In the genomic region with DNA sequence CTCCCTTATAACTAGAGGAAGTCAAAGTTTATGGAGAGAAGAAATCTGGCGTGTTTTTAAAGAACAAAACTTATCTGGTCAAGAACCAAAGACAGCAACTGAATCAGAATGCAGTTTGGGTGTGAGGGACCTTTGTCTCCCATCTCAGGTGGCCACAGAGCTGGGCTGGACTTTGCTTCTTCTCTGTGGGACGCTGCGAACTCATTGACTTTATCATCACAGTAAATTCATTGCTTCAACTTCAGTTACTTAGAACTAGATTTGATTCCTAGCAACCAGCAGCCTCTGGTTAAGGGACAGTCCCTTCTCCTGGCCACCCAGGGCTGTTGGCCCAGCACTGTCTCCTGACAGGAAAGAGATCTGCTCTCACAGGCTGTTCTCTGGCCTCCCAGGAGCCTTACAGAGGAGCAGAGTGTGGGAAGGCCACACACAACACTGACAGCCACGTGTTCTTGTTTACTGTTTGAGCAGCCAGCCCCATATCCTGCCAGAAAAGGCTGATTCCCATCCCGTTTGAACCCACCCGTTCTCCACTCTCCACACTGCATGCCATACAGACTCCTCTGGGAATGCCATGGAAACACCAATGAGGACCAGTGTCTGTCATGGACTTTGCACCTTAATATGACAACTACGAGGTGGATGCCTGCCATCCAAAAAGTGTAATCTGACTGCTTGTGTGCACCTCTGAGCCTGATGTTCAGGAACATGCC, we compare ENCODE assay signal across 13 mouse cellular contexts. TPM values are rescaled to one million over a fixed set of nuclear protein-coding genes. Genes with fewer than 3 reads are reported as not detected.
DNase-seq lines count a peak whose midpoint lies in the region; ATAC-seq and TF ChIP-seq lines count a peak whose summit lies in the region.
"Had no signal": no experiment of that assay in that cellular context is flagged by ENCODE, and none has a peak within 500 bp of the region (broad histone marks: within the 10 kb centered on the region; RNA-seq: fewer than 3 reads in every experiment).

No protein-coding gene starts in this region.

- no peaks in the 10 kb centered on the region for H3K27me3 ChIP-seq in heart, postnatal 0 days (ENCODE audit: control insufficient read depth, insufficient read depth, low read length)
- H3K27me3 ChIP-seq in liver, embryonic 12.5 days (replicated peaks), result no peaks in the 10 kb centered on the region
- no peaks in the 10 kb centered on the region for H3K27me3 ChIP-seq in liver, embryonic 15.5 days
- H3K27me3 ChIP-seq: forebrain, embryonic 13.5 days had no signal

- no peak for TF ChIP-seq CTCF in heart, postnatal 0 days (IDR thresholded peaks at IDR 0.05; ENCODE audit: low read depth)

- no peak overlapping the region for H3K9ac ChIP-seq in heart, postnatal 0 days (replicated peaks; ENCODE audit: low read depth, low read length)
- H3K9ac ChIP-seq in liver, embryonic 12.5 days, result no peak overlapping the region
- no peak overlapping the region for H3K9ac ChIP-seq in liver, embryonic 15.5 days
- H3K9ac ChIP-seq: forebrain, embryonic 13.5 days had no signal

- H3K4me1 ChIP-seq in heart, postnatal 0 days (ENCODE audit: control insufficient read depth, insufficient read depth), result no peaks in the 10 kb centered on the region
- no peaks in the 10 kb centered on the region for H3K4me1 ChIP-seq in liver, embryonic 12.5 days
- H3K4me1 ChIP-seq in liver, embryonic 15.5 days (replicated peaks), result peaks cover 7% of the 10 kb centered on the region; the same call in 1 of the 2 replicates

- no peak for TF ChIP-seq EP300 in heart, postnatal 0 days (IDR thresholded peaks at IDR 0.05; ENCODE audit: low read depth)

- H3K4me2 ChIP-seq in heart, postnatal 0 days (ENCODE audit: low read depth, low read length), result no peak overlapping the region
- no peak overlapping the region for H3K4me2 ChIP-seq in liver, embryonic 12.5 days
- H3K4me2 ChIP-seq in liver, embryonic 15.5 days, result no peak overlapping the region
- H3K4me2 ChIP-seq: forebrain, embryonic 13.5 days had no signal

- 47% methylated on average over 7 of the region's 7 CpGs for WGBS in heart, postnatal 0 days
- WGBS in liver, embryonic 12.5 days (ENCODE audit: insufficient replicate concordance), result 39% methylated on average over 7 of the region's 7 CpGs
- 32% methylated on average over 7 of the region's 7 CpGs for WGBS in liver, embryonic 15.5 days (ENCODE audit: insufficient replicate concordance)

- peak; percentile 19 for DNase-seq in heart, postnatal 0 days (ENCODE audit: low spot score)
- no peak for DNase-seq in heart, postnatal 25 days (ENCODE audit: low spot score)
- no peak for DNase-seq in liver
- peak; percentile 17 to 19 for DNase-seq in heart, postnatal 14 days
- no peak for DNase-seq in adrenal gland, postnatal 36 days
- no peak for DNase-seq in thymus, postnatal 4 days
- DNase-seq: adrenal gland, postnatal 25 days; cerebellum, adult 8-10 months; thymus, postnatal 14 days had no signal

- H3K36me3 ChIP-seq in heart, postnatal 0 days (replicated peaks; ENCODE audit: control insufficient read depth, insufficient read depth, low read length), result no peaks in the 10 kb centered on the region
- H3K36me3 ChIP-seq in liver, embryonic 12.5 days, result no peaks in the 10 kb centered on the region
- no peaks in the 10 kb centered on the region for H3K36me3 ChIP-seq in liver, embryonic 15.5 days (replicated peaks)

- no peak overlapping the region for H3K4me3 ChIP-seq in heart, postnatal 0 days (ENCODE audit: low read depth, low read length)
- H3K4me3 ChIP-seq in liver, embryonic 12.5 days, result no peak overlapping the region
- no peak overlapping the region for H3K4me3 ChIP-seq in liver, embryonic 15.5 days (replicated peaks)
- H3K4me3 ChIP-seq: forebrain, embryonic 13.5 days had no signal

- intact Hi-C loops in heart, postnatal 25 days (cut with DNase I), result no loop called here
- intact Hi-C loops in heart, postnatal 14 days (cut with DNase I), result no loop called here

- no peak overlapping the region for H3K27ac ChIP-seq in heart, postnatal 0 days (ENCODE audit: low read depth)
- H3K27ac ChIP-seq in liver, embryonic 12.5 days, result no peak overlapping the region
- no peak overlapping the region for H3K27ac ChIP-seq in liver, embryonic 15.5 days (replicated peaks)
- H3K27ac ChIP-seq: forebrain, embryonic 13.5 days; macrophage had no signal

- no peaks in the 10 kb centered on the region for H3K9me3 ChIP-seq in heart, postnatal 0 days (replicated peaks; ENCODE audit: control insufficient read depth, low read length)
- no peaks in the 10 kb centered on the region for H3K9me3 ChIP-seq in liver, embryonic 12.5 days (replicated peaks)
- no peaks in the 10 kb centered on the region for H3K9me3 ChIP-seq in liver, embryonic 15.5 days (replicated peaks)
- H3K9me3 ChIP-seq: forebrain, embryonic 13.5 days had no signal

- ATAC-seq in heart, postnatal 0 days (ENCODE audit: insufficient read depth, low read depth), result 0 out of 2 replicates have a peak, but pooled peaks have one; percentile 30
- 0 out of 2 replicates have a peak, but pooled peaks have one; percentile 15 for ATAC-seq in liver, embryonic 12.5 days
- ATAC-seq in liver, embryonic 15.5 days (ENCODE audit: insufficient read depth), result peak; percentile 34
- ATAC-seq: forebrain, embryonic 13.5 days had no signal

RNA-seq across cellular contexts. Expression of gene Amigo2, which starts 25.1 kb away (rescaled TPM):
- 6.0 and 6.3 TPM in 2 replicates for total RNA-seq in heart, postnatal 0 days (2014; rRNA removed; ENCODE audit: low replicate concordance)
- polyA plus RNA-seq in heart, postnatal 0 days (2015; fragmentation: Nextera tagmentation; extraction: Ambion mirVana), result 4.1 and 4.4 TPM in 2 replicates
- total RNA-seq in heart, postnatal 25 days (2021), result 1 to 10 TPM; 5.2 to 7.0 TPM
- 1.4 and 1.7 TPM in 2 replicates for polyA plus RNA-seq in liver, embryonic 12.5 days (2016; fragmentation: Nextera tagmentation; extraction: Ambion mirVana)
- total RNA-seq in heart, postnatal 14 days (2021), result 1 to 10 TPM; 7.4 to 8.4 TPM
- 0.91 and 0.99 TPM in 2 replicates for polyA plus RNA-seq in liver, embryonic 15.5 days (2015; fragmentation: Nextera tagmentation; extraction: Ambion mirVana)
- total RNA-seq in adrenal gland, postnatal 36 days (2021), result 10 to 100 TPM in 1 of 2 experiments, 1 to 10 TPM in 1; 7.0 to 12.0 TPM
- polyA plus RNA-seq: macrophage had no signal

RNA-seq across cellular contexts. Expression of gene Pced1b, which starts 25.2 kb away (rescaled TPM):
- 1.2 and 2.6 TPM in 2 replicates for total RNA-seq in heart, postnatal 0 days (2014; rRNA removed; ENCODE audit: low replicate concordance)
- 0.89 and 1.7 TPM in 2 replicates for polyA plus RNA-seq in heart, postnatal 0 days (2015; fragmentation: Nextera tagmentation; extraction: Ambion mirVana)
- total RNA-seq in heart, postnatal 25 days (2021), result 1 to 10 TPM; 2.3 to 2.5 TPM
- 5.6 and 6.4 TPM in 2 replicates for polyA plus RNA-seq in liver, embryonic 12.5 days (2016; fragmentation: Nextera tagmentation; extraction: Ambion mirVana)
- 1 to 10 TPM; 5.5 to 6.2 TPM for total RNA-seq in heart, postnatal 14 days (2021)
- 3.5 and 5.0 TPM in 2 replicates for polyA plus RNA-seq in liver, embryonic 15.5 days (2015; fragmentation: Nextera tagmentation; extraction: Ambion mirVana)
- total RNA-seq in adrenal gland, postnatal 36 days (2021), result 10 to 100 TPM; 21.9 to 27.4 TPM

Comparison
In these comparisons a context has a peak if more than half of its experiments do, and no peak if none do; other contexts are left out.
1. DNase-seq: peak in heart, postnatal 0 days (single experiment) and heart, postnatal 14 days (2 of 2); none in heart, postnatal 25 days (single experiment), liver (single experiment), adrenal gland, postnatal 36 days (0 of 2) and thymus, postnatal 4 days (single experiment).
2. Peak in every context shown above with its lines, with median percentiles within 50 percentile points of each other: ATAC-seq.